Mouse (Mus musculus): Measurements from ENCODE around the gene Arid1b.

- TF ChIP-seq GATA1 (IDR thresholded peaks at IDR 0.05; ENCODE audit: borderline replicate concordance, low read length) (no peak), FLI1 (IDR thresholded peaks at IDR 0.05; ENCODE audit: low read length) (no peak)
Measured at GRCm38 (mm10) chr17:5326689-5327088, 332.6 kb downstream of the Arid1b start.

All from megakaryocyte, embryonic 14.5 days (primary cell).